Mouse (Mus musculus) c-Kit-positive CD71-positive TER-119-negative erythroid progenitor cells, embryonic 14.5 days (primary cell): ENCODE results near the gene Hsd17b2.

ENCODE experiments used
- DNase-seq: peaks from one replicate; pipeline ENCODE4 v3.0.0-alpha.2; 2013; ENCODE audit warnings: low read depth

The Hsd17b2 gene

DNA sequence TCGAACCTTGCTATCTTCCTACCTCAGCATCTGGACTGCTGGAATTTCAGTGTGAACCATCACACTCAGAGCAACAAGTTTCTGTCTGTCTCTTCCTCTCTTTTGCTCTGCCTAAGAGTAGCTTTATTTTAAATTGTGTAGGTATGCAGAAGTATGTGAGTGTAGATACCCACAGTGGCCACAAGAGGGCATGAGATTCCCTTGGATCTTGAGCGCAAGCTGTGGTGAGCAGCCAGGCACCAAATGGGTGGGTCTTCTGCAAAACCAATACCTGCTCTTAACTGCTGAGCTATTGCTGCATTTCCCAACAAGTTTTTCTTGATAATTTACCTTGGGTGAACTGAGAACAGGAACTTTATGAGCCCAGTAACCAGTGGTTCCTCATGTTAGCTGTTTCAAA lies 70.4 kb downstream of the Hsd17b2 start:
- peak; percentile 56 for DNase-seq

DNA sequence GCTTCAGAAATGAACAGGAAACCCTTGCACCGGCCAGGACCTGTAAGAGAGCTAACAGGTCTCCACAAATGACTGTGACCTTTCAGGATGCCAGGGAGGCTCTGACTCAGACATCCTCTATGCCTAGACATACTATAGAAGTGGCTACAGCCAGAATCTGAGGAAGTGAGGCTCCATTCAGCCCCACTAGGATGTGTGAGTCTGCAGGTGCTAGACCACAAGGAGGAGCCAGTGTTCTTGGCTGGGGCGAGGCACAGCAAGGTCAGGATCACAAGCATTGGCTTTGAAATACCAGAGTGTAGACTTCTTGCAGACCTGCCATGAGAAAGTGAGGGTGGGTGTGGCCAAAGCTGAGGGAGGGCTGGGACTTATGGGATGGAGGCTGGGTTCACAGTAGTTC lies 70.9 kb downstream of the Hsd17b2 start:
- DNase-seq = no peak

DNA sequence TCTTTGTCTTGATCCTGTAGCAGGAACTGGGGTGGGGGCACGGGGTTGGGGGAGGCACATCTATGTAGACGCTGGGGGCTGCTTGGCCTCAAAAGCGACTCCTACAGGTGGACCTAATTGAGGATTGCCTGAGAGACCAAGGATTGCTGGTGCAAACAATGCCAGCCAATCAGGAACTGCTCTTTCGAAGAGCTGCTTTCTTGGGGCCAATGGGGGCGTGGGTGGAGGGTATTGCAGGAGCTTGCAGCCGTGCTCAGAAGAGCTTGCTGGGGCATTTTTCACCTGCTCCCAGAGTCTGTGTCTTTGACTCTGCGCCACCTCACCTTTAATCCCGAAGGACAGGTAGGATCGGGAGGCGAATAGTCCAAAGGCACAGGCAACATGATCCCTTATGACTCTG lies 73.9 kb downstream of the Hsd17b2 start:
- DNase-seq = no peak

DNA sequence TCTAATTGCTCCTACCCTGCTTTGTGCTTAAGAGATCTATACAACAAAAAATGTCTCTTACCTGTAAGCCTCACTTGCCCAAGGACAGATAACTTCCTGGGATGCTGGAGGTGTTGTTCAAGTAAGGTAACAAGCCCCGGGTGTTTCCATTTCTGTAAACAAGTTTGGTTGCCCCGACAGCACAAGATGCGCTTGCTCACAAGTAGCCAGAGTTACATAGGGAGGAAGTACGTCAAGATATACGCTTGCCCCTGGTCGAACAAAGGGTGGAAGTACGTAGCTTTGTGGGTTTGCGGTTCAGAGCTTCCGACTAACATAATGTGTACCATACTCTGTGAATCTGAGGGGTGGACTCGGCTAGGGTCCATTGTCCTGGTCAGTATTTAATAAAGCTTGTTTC lies 74.4 kb downstream of the Hsd17b2 start:
- no peak for DNase-seq

DNA sequence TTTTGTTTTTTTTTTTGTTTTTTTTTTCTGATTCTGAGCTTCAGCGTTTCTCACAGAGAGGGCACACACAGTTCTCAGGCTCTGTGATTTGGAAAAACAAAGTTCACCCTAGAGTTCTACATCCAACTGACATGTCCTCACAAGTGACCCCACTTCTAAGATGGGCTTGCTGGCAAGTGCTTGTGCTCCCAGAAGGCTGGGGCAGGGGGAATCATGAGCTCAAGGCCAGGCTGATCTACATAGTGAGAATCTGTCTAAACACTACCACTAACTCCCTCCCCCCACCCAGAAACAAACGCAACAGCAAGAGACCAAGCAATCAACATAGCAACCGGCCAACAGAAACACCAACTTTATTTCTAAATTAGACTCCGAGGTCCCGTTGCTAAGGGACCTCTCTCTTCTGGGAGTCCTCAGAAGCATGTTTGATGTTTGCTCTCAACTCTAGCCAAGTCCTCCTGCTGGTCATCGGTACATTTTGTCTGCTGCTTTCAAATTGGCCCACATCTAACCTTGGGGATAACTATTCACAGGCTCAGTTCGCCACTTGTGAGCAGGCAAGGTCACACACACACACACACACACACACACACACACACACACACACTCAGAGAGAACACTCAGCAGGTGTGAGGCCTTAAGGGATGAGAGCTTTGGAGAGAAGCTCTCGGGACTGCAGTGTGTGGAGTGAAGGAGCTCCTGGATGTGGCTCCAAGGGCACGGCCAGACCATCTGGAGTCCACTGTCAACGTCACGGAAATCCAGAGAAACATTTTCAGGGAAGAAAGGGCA lies 77.0 kb downstream of the Hsd17b2 start:
- DNase-seq = no peak

DNA sequence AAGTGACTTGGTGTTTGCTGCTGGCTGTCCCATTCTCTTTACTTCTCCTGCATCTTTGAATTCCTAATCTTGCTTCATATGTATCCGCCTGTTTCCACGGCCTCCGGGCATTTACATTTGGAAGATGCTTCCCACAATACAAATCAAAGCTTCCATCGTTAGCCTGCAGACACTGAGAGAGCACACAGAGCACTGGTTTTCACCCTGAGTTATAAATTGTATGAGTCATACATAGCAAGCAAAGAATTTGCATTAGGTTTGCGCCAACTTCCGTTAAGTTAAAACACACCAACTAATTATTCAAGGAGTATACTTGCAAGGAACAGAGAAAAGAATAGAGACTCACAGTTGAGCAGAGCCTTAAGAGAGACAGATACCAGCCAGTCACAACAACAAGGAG lies 77.6 kb downstream of the Hsd17b2 start:
- DNase-seq = no peak

DNA sequence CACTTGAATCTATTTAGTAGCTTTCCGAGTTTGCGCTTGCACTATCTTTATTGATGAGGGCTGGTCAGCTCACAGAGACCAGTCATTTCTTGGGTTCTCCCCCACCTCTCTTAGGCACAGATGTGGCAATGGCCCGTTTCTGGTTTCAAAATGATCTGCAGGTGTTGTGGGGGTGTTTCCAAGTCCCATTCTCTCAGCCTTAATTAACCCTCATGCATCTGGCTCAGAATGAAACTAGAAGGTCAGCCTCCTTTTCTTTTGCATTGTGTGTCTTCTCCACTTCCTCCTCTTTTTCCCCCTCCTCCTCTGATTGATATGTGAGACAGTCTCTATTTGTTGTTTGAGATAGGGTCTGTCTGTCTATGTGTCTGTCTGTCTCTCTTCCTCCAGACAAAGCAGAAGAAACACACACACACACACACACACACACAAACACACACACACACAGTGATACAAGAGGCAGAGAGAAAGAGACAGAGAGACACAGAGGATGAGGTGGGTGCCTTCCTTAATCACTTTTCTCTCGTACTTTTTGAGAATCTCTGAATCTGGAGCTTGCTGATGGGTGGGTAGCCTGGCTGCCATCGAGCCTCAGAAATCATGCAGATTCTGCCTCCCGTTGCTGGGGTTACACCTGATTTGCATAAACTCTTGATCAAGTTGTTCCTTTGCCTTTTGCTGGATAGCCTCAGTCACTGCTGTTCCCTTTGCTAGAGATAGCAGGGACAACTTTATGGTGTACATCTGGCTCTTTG lies 79.8 kb downstream of the Hsd17b2 start:
- DNase-seq = no peak

DNA sequence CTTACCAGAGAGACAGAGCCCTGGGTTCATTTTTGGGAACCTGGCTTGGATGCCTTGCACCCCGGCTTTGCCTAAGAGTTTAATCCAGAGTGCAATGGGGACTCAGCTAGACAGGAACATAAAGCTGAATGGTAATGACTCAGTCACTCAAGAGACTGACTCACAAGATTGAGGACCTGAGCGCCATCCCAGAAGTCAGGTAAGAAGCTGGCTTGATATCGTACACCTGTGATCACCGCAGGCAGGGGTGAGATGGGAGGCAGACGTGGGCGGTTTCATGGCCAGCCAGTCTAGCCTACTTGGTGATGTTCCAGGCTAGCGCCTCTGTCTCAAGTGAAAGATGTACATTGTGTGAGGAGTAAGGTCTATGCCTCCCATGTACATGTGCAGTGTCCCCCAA lies 81.3 kb downstream of the Hsd17b2 start:
- DNase-seq = no peak

DNA sequence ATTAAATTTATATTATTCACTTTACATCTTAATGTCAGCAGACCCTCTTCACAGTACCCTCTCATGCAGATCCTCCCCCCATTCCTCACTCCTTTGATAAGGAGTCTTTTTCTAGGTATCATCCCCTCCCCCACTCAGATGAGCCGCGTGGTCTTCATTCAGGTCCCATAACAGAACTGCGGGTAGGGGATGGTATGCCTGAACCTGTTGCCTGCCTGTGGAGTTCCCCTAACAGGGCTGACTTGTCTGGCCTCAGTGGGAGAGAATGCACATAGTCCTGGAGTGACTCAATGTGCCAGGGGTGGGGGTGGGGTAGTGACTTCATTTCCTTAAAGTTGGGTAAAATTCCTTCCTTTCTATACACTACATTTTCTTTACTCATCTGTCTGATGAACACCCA lies 84.7 kb downstream of the Hsd17b2 start:
- DNase-seq = no peak

DNA sequence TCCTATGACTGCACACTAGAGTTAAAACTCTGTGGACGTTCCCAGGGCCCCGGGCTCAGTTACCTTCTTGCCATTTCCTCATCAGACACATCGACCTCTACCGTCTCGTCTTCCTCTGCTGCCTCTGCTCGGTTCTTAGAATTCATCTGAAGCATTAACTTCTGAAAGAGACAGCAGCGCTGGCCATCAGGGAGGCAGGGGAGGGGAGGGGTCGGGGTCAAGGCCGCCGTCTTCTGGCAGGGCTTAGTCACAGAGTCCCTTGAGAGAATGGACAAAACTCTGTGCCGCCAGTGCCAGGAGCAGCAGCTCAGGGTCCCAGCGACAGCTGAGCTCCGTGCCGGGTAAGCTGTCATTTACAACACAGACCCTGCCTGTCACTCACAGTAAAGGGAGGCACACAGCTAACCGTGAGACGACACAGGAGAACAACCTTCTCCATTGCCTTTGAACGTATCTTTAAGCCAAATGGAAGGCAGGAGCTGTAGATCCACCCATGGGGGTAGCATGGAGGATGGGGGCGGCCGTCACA lies 91.0 kb downstream of the Hsd17b2 start:
- no peak for DNase-seq

DNA sequence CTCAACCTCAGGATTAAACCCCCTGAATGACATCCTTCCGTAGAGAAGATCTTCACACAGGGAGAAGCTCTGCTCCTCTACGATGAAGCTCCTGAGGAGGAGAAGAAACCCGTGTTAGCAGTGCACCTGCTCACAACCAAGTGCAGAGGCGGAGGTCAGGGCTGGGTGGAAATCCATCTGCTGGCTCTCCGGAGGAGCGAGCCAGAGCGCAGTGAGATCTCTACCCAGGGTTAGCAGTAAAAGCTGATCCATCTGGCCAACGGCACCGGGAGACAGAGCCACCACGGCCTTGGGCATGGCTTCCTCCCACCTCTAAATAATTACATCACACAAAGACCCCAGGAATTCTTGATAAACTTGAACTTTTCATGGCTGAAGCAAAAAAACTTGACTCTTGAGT lies 92.9 kb downstream of the Hsd17b2 start:
- DNase-seq = no peak

DNA sequence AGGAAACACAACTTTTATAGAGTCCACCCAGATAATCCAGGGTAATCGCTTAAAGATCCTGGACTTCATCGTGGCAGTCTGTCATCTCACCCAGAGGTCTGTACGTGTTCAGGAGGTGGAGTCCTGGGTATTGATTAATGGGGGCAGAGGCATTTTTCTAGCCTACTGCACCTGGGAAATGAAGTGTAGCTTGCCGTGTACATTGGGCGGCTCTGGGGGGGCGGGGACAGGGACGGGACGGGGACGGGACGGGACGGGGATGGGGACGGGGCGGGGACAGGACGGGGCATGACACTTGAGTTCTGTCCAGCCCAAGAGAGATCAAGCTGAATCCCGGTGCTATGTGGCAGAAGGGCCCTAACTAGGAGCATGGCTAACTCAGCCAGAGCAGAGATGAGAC lies 94.8 kb downstream of the Hsd17b2 start:
- DNase-seq = no peak

DNA sequence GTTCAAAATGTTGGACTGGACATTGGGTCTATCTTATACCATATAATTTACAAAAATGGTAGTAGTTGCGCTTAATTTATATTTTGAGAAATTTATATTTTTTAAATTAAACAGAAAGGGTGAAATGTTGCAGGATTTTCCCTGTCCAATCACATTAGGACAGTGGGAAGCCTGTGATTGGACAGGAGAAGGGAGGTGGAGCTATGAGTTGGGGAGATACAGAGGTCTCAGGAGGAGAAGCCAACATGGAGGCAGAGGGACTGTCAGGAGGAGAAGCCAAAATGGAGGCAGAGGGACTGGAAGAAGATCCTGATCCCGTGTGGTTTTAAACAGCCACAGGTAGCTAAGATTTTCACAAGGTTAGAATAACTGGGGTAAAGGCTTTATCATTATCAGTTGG lies 96.4 kb downstream of the Hsd17b2 start:
- no peak for DNase-seq

DNA sequence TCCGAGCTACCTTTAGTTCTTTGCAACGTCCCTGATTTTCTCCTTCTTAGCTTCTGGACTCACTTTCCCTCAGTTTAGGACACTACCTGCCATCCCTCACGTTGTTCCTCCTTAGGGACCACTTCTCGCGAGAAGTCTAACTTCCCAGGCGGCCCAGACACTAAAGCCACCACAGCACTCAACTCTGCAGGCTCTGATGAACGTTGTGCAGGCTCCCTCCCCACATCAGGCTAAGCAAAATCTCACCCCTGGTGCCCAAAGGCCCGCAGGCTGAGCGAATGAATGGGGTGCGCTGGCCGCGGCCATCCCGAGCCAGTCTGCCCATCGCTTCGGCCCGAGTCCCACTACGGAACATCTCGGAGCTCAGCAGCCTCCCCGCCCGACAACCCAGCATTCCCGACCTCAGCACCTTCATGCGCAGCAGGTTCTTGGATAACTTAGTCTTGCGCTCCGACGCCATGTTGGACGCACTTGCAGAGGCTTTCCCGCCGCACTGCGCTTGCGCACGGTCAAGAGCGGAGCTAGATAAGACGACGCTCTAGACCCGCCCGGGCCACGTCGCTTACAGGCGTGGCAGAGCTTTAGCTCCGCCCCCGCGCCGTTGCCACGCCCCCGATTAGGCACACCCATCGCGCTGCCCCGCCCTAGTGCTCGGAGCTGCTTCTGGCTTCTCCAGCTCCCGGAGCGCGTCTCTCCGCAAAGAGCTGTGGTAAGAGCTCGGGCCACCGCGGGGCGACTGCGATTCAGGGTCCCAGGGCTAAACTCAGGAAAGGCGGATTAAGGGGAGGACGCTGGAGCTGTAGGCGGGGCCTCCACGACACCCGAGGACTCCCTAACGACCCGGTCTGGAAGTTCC lies 100.0 kb downstream of the Hsd17b2 start, which contains the start of gene Mphosph6:
Gene Mphosph6, minus strand, starts transcription at position 501 of the 856 bp plus-strand sequence.
- peak; percentile 94 for DNase-seq

DNA sequence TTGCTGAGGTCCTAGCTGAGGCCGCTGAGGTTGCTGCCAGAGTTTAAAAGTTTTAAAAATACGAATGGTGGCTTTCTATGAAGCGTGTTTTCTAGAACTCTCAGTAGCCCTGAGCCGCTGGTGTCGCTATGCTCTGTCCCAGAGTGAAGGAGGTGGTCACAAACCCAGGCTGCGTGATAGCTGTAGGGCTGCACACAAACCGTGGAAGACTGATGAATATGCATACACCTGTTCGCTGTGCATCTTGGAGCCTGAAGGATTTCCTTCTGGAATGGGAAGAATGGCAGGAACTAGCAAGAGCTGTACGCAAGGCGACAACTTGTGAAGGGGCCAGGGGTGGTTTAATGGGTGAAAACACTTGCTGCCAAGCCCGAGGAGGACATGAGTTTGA lies 100.6 kb downstream of the Hsd17b2 start:
- DNase-seq = no peak

DNA sequence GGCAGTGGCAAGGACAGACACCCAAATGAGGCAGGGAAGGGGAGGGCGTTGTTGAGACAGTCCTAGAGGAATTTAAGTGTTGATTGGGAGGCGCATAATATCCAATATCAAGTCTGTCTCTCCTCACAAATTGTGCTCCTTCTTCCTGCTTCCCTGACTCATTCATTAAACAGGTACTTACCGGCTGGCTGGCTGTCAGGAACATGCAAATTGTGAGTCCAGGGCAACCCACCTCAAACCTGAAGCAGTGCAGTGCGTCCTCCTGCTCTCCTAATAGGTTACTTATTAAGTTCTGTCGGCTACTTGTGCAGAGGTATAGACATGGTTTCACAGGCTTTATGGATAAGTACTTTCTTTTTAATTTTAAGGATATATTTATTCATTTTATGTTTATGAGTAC lies 103.7 kb downstream of the Hsd17b2 start:
- no peak for DNase-seq
